Mouse (Mus musculus): ENCODE results near the gene Rdm1. TPM values are rescaled to one million over a fixed set of nuclear protein-coding genes. Genes with fewer than 3 reads are reported as not detected.
"Not testable (repeated sequence)": the region's sequence is repeated elsewhere in the genome, so short reads cannot be mapped to it uniquely, and the experiment has no call there.

Gene Rdm1
- polyA plus RNA-seq, 1 experiment from 2014 or later = 15.3 TPM

DNA sequence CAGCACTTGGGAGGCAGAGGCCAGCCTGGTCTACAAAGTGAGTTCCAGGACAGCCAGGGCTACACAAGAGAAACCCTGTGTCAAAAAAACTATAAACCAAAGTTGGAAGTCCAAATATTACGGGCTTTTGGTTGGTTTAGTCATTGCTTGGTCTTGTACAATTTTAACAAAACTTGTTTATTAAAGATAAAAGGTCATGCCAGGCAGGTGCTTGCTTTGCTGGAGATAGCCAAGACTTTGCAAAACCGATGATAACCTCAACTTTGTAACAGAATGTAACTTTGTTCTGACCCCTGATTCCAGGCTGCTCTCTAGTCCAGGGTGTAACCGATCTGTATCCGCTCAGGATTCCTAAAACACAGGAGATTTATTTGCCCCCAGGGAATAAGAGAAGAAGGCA, 29.4 kb downstream of the Rdm1 start:
- WGBS = 86% methylated on average over 4 of the region's 4 CpGs
- Histone ChIP-seq H3K27me3 (replicated peaks; ENCODE audit: control insufficient read depth, insufficient read depth, low read length) (no peaks in the 10 kb centered on the region), H3K9me3 (ENCODE audit: control insufficient read depth) (no peaks in the 10 kb centered on the region), H3K4me1 (replicated peaks; ENCODE audit: control insufficient read depth, insufficient read depth, low read length) (no peaks in the 10 kb centered on the region; the same call in 1 of the 2 replicates), H3K4me3 (ENCODE audit: low read depth, low read length) (no peak overlapping the region), H3K27ac (ENCODE audit: low read depth, low read length) (no peak overlapping the region), H3K9ac (ENCODE audit: low read depth, low read length) (no peak overlapping the region), H3K4me2 (replicated peaks; ENCODE audit: low read depth) (no peak overlapping the region), H3K36me3 (ENCODE audit: control insufficient read depth, insufficient read depth) (no peaks in the 10 kb centered on the region)
- no peak for TF ChIP-seq CTCF (IDR thresholded peaks at IDR 0.05; ENCODE audit: low read depth)
- no peak for ATAC-seq

DNA sequence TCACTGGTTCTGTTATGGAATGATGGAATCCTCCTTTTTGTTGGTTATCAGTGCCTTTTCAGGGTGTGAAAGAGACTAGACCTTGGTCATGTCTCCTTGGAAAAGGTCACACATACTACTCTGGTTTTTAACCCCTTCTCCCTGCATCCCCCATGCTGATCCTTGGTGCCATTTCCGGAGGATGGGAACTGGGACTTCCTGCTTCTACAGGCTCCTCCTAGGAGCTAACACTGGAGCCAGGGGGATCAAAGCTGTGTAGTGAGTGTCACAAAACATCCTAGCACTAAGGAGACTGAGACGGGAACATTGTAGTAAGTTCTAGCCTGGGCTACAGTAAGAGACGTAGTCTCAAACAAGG, 30.5 kb downstream of the Rdm1 start:
- H3K4me1 ChIP-seq (replicated peaks; ENCODE audit: control insufficient read depth, insufficient read depth, low read length) = no peaks in the 10 kb centered on the region; the same call in 1 of the 2 replicates
- TF ChIP-seq CTCF (IDR thresholded peaks at IDR 0.05; ENCODE audit: low read depth) = no peak
- peak overlapping the region; percentile 79; the same call in 1 of the 2 replicates for H3K9ac ChIP-seq (ENCODE audit: low read depth, low read length)
- peak overlapping the region; percentile 54 for H3K4me2 ChIP-seq (replicated peaks; ENCODE audit: low read depth)
- 6% methylated on average over 3 of the region's 3 CpGs for WGBS
- H3K36me3 ChIP-seq (ENCODE audit: control insufficient read depth, insufficient read depth) = no peaks in the 10 kb centered on the region
- peak; percentile 14 for ATAC-seq
- peak overlapping the region; percentile 89; the same call in 1 of the 2 replicates for H3K27ac ChIP-seq (ENCODE audit: low read depth, low read length)
- no peaks in the 10 kb centered on the region for H3K27me3 ChIP-seq (replicated peaks; ENCODE audit: control insufficient read depth, insufficient read depth, low read length)
- 0 out of 2 replicates have a peak overlapping the region, but pooled peaks have one; percentile 16 for H3K4me3 ChIP-seq (ENCODE audit: low read depth, low read length)
- H3K9me3 ChIP-seq (ENCODE audit: control insufficient read depth) = no peaks in the 10 kb centered on the region

DNA sequence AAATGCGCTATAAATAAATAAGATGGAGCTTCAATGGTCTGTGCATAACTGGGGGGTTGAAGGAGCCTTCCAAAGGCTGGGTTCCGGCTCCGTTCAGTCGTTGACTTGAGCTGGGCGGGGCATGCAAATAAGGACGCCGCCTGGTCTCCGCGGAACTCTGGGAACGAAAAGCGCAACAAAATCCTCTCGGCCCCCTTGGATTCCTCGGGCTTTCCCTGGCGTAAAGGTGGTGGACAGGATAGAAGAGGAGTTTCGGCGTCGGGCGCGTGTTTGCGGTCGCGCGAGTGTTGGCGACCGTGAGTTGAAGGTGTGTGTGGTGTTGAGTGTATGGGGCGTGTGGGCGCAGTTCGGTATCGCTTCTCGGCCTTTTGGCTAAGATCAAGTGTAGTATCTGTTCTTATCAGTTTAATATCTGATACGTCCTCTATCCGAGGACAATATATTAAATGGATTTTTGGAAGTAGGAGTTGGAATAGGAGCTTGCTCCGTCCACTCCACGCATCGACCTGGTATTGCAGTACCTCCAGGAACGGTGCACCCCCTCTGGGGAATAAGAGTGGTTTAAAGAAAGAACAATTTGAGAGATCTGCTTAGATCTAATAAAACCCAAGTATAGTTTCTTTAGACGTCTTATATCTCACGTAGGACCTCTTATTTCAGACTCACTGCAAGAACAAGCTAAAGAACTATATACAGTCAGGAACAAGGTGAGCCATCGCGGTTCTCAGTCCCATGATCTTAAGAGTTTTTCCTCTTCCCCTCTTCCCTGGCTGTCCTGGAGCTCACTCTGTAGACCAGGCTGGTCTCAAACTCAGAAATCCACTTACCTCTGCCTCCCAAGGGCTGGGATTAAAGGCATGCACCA, 31.1 kb downstream of the Rdm1 start:
- under 1% methylated on average over 38 of the region's 40 CpGs for WGBS
- not testable (repeated sequence) for H3K9me3 ChIP-seq (ENCODE audit: control insufficient read depth); H3K4me1 ChIP-seq (replicated peaks; ENCODE audit: control insufficient read depth, insufficient read depth, low read length); H3K27me3 ChIP-seq (replicated peaks; ENCODE audit: control insufficient read depth, insufficient read depth, low read length); H3K36me3 ChIP-seq (ENCODE audit: control insufficient read depth, insufficient read depth)
- ATAC-seq = peak; percentile 88
- Histone ChIP-seq H3K4me3 (ENCODE audit: low read depth, low read length) (0 out of 2 replicates have a peak overlapping the region, but pooled peaks have one; percentile 16), H3K9ac (ENCODE audit: low read depth, low read length) (peak overlapping the region; percentile 79), H3K4me2 (replicated peaks; ENCODE audit: low read depth) (peak overlapping the region; percentile 54), H3K27ac (ENCODE audit: low read depth, low read length) (peak overlapping the region; percentile 89)

GRCm38 (mm10) chr11:101658751-101659558, 32.0 kb downstream of the Rdm1 start:
- WGBS = 35% methylated on average over 10 of the region's 10 CpGs
- ATAC-seq = peak; percentile 10; the same call in 1 of the 2 replicates
- Histone ChIP-seq H3K4me3 (ENCODE audit: low read depth, low read length) (no peak overlapping the region), H3K27me3 (replicated peaks; ENCODE audit: control insufficient read depth, insufficient read depth, low read length) (no peaks in the 10 kb centered on the region), H3K36me3 (ENCODE audit: control insufficient read depth, insufficient read depth) (no peaks in the 10 kb centered on the region), H3K4me1 (replicated peaks; ENCODE audit: control insufficient read depth, insufficient read depth, low read length) (no peaks in the 10 kb centered on the region; the same call in 1 of the 2 replicates), H3K27ac (ENCODE audit: low read depth, low read length) (no peak overlapping the region), H3K9ac (ENCODE audit: low read depth, low read length) (no peak overlapping the region), H3K4me2 (replicated peaks; ENCODE audit: low read depth) (peak overlapping the region; percentile 35; the same call in 1 of the 2 replicates), H3K9me3 (ENCODE audit: control insufficient read depth) (no peaks in the 10 kb centered on the region)
- peak; percentile 91 for TF ChIP-seq CTCF (IDR thresholded peaks at IDR 0.05; ENCODE audit: low read depth)

DNA sequence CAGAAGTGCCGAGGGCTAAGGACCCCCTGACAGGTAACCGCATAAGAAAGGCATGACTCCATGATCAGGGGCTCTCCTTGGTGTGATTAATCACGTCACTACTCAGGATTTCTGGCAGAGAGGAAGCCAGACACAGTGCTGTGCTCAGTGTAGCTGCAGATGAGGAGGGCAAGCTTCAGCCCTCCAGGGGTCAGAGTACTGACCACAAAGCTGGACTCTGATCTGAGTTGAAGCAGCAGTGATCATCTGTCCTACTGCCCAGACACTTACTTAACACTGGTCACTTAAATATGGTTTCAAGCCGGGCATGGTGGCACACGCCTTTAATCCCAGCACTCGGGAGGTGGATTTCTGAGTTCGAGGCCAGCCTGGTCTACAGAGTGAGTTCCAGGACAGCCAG, 34.2 kb downstream of the Rdm1 start:
- no peaks in the 10 kb centered on the region for H3K36me3 ChIP-seq (ENCODE audit: control insufficient read depth, insufficient read depth)
- H3K27me3 ChIP-seq (replicated peaks; ENCODE audit: control insufficient read depth, insufficient read depth, low read length) = no peaks in the 10 kb centered on the region
- WGBS = 69% methylated on average over 7 of the region's 7 CpGs
- no peak overlapping the region for H3K4me2 ChIP-seq (replicated peaks; ENCODE audit: low read depth)
- no peak overlapping the region for H3K4me3 ChIP-seq (ENCODE audit: low read depth, low read length)
- no peak for ATAC-seq
- TF ChIP-seq CTCF (IDR thresholded peaks at IDR 0.05; ENCODE audit: low read depth) = no peak
- no peak overlapping the region for H3K9ac ChIP-seq (ENCODE audit: low read depth, low read length)
- no peaks in the 10 kb centered on the region for H3K9me3 ChIP-seq (ENCODE audit: control insufficient read depth)
- no peaks in the 10 kb centered on the region; the same call in 1 of the 2 replicates for H3K4me1 ChIP-seq (replicated peaks; ENCODE audit: control insufficient read depth, insufficient read depth, low read length)
- H3K27ac ChIP-seq (ENCODE audit: low read depth, low read length) = no peak overlapping the region

DNA sequence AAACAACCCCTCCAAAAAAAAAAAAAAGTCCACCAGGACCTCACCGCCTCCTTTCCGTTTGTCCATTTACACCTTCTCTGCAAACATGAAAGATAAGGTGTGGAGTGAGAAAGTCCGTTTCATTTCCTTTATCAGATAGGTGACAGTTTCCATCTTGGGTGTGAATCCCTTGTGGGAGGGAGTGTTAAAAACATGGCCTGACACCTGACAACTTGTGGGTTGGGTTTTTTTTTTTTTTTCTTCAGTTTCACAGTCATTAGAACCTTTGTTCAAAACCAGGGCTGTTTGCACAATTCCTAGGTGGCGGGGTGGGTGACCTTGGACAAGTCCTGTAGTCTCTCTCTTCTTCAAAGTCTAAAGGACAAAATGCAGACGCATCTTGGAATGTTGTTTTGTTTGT, 34.8 kb downstream of the Rdm1 start:
- WGBS = 25% methylated on average over 5 of the region's 5 CpGs
- no peaks in the 10 kb centered on the region for H3K36me3 ChIP-seq (ENCODE audit: control insufficient read depth, insufficient read depth)
- H3K27me3 ChIP-seq (replicated peaks; ENCODE audit: control insufficient read depth, insufficient read depth, low read length) = no peaks in the 10 kb centered on the region
- no peak overlapping the region for H3K9ac ChIP-seq (ENCODE audit: low read depth, low read length)
- H3K4me3 ChIP-seq (ENCODE audit: low read depth, low read length) = no peak overlapping the region
- no peaks in the 10 kb centered on the region; the same call in 1 of the 2 replicates for H3K4me1 ChIP-seq (replicated peaks; ENCODE audit: control insufficient read depth, insufficient read depth, low read length)
- TF ChIP-seq CTCF (IDR thresholded peaks at IDR 0.05; ENCODE audit: low read depth) = no peak
- no peaks in the 10 kb centered on the region for H3K9me3 ChIP-seq (ENCODE audit: control insufficient read depth)
- H3K4me2 ChIP-seq (replicated peaks; ENCODE audit: low read depth) = no peak overlapping the region
- ATAC-seq = no peak
- H3K27ac ChIP-seq (ENCODE audit: low read depth, low read length) = no peak overlapping the region
